8 mouse cellular contexts compared by ENCODE assay signal in the genomic region with DNA sequence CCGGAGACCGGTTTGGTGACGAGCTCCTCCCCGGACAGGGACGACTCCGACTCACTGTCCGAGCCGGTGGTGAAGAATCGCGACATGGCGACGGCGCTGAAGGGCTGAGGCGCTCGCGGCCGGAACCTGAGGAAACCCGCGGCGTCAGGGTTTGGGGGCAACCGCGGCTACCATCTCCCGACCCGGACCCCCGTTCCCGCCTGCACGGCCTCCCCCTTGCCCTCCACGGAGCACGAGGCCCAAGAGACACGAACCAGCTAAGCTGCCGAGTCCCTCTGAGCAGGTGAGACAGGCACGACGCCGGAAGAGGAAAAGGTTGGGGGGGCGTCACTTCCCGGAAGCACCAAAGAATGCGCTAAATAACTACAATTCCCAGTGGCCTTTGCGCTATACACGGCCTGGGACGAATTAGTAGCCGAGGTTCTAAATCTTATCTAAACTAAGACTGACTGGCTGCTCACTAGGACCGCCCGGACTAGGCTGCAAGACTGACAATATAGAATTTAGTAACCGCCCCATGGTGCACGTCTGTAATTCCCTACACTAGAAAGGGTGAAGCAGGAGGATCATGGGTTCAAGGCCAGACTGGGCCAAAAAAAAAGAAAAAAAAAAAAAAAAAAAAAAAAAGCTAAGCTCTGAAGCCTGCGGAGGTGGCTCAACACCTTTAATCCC. TPM values are rescaled to one million over a fixed set of nuclear protein-coding genes. Genes with fewer than 3 reads are reported as not detected.
DNase-seq lines count a peak whose midpoint lies in the region; ATAC-seq lines count a peak whose summit lies in the region.

A gene (minus strand): TSS at position 318 of the 672 bp plus-strand sequence.

- peak within 1 kb of the TSS; percentile 88 for H3K4me3 ChIP-seq in brown adipose tissue, adult 24 weeks (ENCODE audit: insufficient read depth, low read depth, low read length)
- peak within 1 kb of the TSS; percentile 71 for H3K4me3 ChIP-seq in heart, embryonic 13.5 days
- peak within 1 kb of the TSS; percentile 99 for H3K4me3 ChIP-seq in liver, embryonic 12.5 days
- H3K4me3 ChIP-seq in stomach, embryonic 15.5 days (replicated peaks), result peak within 1 kb of the TSS; percentile 99

- no peaks in the 10 kb centered on the region for H3K27me3 ChIP-seq in heart, embryonic 13.5 days (replicated peaks)
- no peaks in the 10 kb centered on the region for H3K27me3 ChIP-seq in liver, embryonic 12.5 days (replicated peaks)
- no peaks in the 10 kb centered on the region for H3K27me3 ChIP-seq in stomach, embryonic 15.5 days (replicated peaks)

- peak within 1 kb of the TSS; percentile 84 for H3K9ac ChIP-seq in heart, embryonic 13.5 days
- H3K9ac ChIP-seq in liver, embryonic 12.5 days, result peak within 1 kb of the TSS; percentile 93
- H3K9ac ChIP-seq in stomach, embryonic 15.5 days, result peak within 1 kb of the TSS; percentile 85

- under 1% methylated on average over 46 of the region's 46 CpGs for WGBS in heart, embryonic 13.5 days
- under 1% methylated on average over 46 of the region's 46 CpGs for WGBS in liver, embryonic 12.5 days (ENCODE audit: insufficient replicate concordance)
- under 1% methylated on average over 46 of the region's 46 CpGs for WGBS in stomach, embryonic 15.5 days

- ATAC-seq in CD4-positive, CD25-positive, alpha-beta regulatory T cell, adult 4 months, result peak; percentile 99
- ATAC-seq in heart, embryonic 13.5 days (ENCODE audit: extremely low read depth, insufficient number of reproducible peaks, low FRiP score, low TSS enrichment), result peak; percentile 89
- peak; percentile 98 for ATAC-seq in liver, embryonic 12.5 days
- peak; percentile 96 for ATAC-seq in stomach, embryonic 15.5 days (ENCODE audit: insufficient read depth, low FRiP score, low read depth)

- H3K27ac ChIP-seq in brown adipose tissue, adult 24 weeks (replicated peaks; ENCODE audit: low read depth, low read length), result peak within 1 kb of the TSS; percentile 59
- peak within 1 kb of the TSS; percentile 73 for H3K27ac ChIP-seq in heart, embryonic 13.5 days (replicated peaks)
- H3K27ac ChIP-seq in liver, embryonic 12.5 days, result peak within 1 kb of the TSS; percentile 82
- H3K27ac ChIP-seq in stomach, embryonic 15.5 days, result peak within 1 kb of the TSS; percentile 89

- peak within 1 kb of the TSS; percentile 88 for H3K4me2 ChIP-seq in heart, embryonic 13.5 days
- peak within 1 kb of the TSS; percentile 73 for H3K4me2 ChIP-seq in liver, embryonic 12.5 days
- peak within 1 kb of the TSS; percentile 61 for H3K4me2 ChIP-seq in stomach, embryonic 15.5 days

- peak; percentile 83 for DNase-seq in fat pad, adult 2 months (ENCODE audit: extremely low read depth, low read depth, low spot score)
- peak; percentile 89 for DNase-seq in kidney, postnatal 10 days
- DNase-seq in natural killer cell, adult 2 months (ENCODE audit: low spot score in 2 of 2), result peak; percentile 78 to 82

- H3K9me3 ChIP-seq in heart, embryonic 13.5 days, result no peaks in the 10 kb centered on the region
- no peaks in the 10 kb centered on the region for H3K9me3 ChIP-seq in liver, embryonic 12.5 days (replicated peaks)
- H3K9me3 ChIP-seq in stomach, embryonic 15.5 days, result no peaks in the 10 kb centered on the region

- H3K4me1 ChIP-seq in brown adipose tissue, adult 24 weeks (ENCODE audit: control insufficient read depth, insufficient read depth, insufficient read length, low read length), result no peaks in the 10 kb centered on the region
- peaks cover 8% of the 10 kb centered on the region for H3K4me1 ChIP-seq in heart, embryonic 13.5 days
- H3K4me1 ChIP-seq in liver, embryonic 12.5 days, result peaks cover 16% of the 10 kb centered on the region
- H3K4me1 ChIP-seq in stomach, embryonic 15.5 days, result 0 out of 2 replicates have a peak, but pooled peaks cover 4% of the 10 kb centered on the region

- H3K36me3 ChIP-seq in heart, embryonic 13.5 days, result peaks cover 37% of the 10 kb centered on the region
- H3K36me3 ChIP-seq in liver, embryonic 12.5 days, result peaks cover 38% of the 10 kb centered on the region
- H3K36me3 ChIP-seq in stomach, embryonic 15.5 days, result peaks cover 25% of the 10 kb centered on the region

RNA-seq across cellular contexts. Expression of the gene that starts here (rescaled TPM):
- 100 to 1,000 TPM; 228 to 250 TPM for polyA plus RNA-seq in CD4-positive, CD25-positive, alpha-beta regulatory T cell, adult 4 months (2017; shearing (Covaris generic))
- 108 and 123 TPM in 2 replicates for polyA plus RNA-seq in brown adipose tissue, adult 24 weeks (2012; ENCODE audit: insufficient read depth, insufficient read length, missing spikeins)
- polyA plus RNA-seq in heart, embryonic 13.5 days (2015; fragmentation: Nextera tagmentation; extraction: Ambion mirVana), result 129 and 135 TPM in 2 replicates
- 157 and 164 TPM in 2 replicates for polyA plus RNA-seq in liver, embryonic 12.5 days (2016; fragmentation: Nextera tagmentation; extraction: Ambion mirVana)
- 188 and 196 TPM in 2 replicates for polyA plus RNA-seq in stomach, embryonic 15.5 days (2015; fragmentation: Nextera tagmentation; extraction: Ambion mirVana)

Comparison
In these comparisons a context has a peak if more than half of its experiments do, and no peak if none do; other contexts are left out.
1. Peak in every context shown above with its lines: DNase-seq, ATAC-seq, H3K4me3 ChIP-seq and H3K27ac ChIP-seq.